Mouse (Mus musculus) heart, embryonic 15.5 days (tissue): ENCODE results near the gene Mettl7a1. TPM values are rescaled to one million over a fixed set of nuclear protein-coding genes. Genes with fewer than 3 reads are reported as not detected.
"Not testable (repeated sequence)": the region's sequence is repeated elsewhere in the genome, so short reads cannot be mapped to it uniquely, and the experiment has no call there.

ENCODE experiments used
- ATAC-seq: fragments of 200-750 bp; cut with Nextera tagmentation; replicated peaks from 2 replicates; pipeline ENCODE4 v1.8.0; 2017; ENCODE audit warnings: low read depth, moderate TSS enrichment; ENCODE audit not compliant: insufficient number of reproducible peaks, insufficient read depth, low FRiP score
- H3K27ac ChIP-seq: fragments of 300-500 bp; sonication (generic); 2 replicates; pipeline ENCODE4 v1.5.1; 2015; ENCODE audit warnings: mild to moderate bottlenecking, inconsistent platforms
- H3K27me3 ChIP-seq: fragments of 300-500 bp; sonication (generic); 2 replicates; pipeline ENCODE4 v1.6.1; 2015; ENCODE audit warnings: inconsistent platforms
- H3K36me3 ChIP-seq: fragments of 300-500 bp; sonication (generic); 2 replicates; pipeline ENCODE4 v1.6.1; 2015; ENCODE audit warnings: mild to moderate bottlenecking, inconsistent platforms
- H3K4me1 ChIP-seq: fragments of 300-500 bp; sonication (generic); replicated peaks from 2 replicates; pipeline ENCODE4 v1.6.1; 2015; ENCODE audit warnings: inconsistent platforms
- H3K4me2 ChIP-seq: fragments of 300-500 bp; sonication (generic); 2 replicates; pipeline ENCODE4 v1.6.1; 2015; ENCODE audit warnings: inconsistent platforms, mild to moderate bottlenecking, moderate library complexity
- H3K4me3 ChIP-seq: fragments of 300-500 bp; sonication (generic); 2 replicates; pipeline ENCODE4 v1.5.1; 2015; ENCODE audit warnings: mild to moderate bottlenecking, inconsistent platforms
- H3K9ac ChIP-seq: fragments of 300-500 bp; sonication (generic); 2 replicates; pipeline ENCODE4 v1.6.1; 2015; ENCODE audit warnings: mild to moderate bottlenecking, inconsistent platforms
- H3K9me3 ChIP-seq: fragments of 300-500 bp; sonication (generic); replicated peaks from 2 replicates; pipeline ENCODE4 v1.6.1; 2016; ENCODE audit warnings: inconsistent platforms
- WGBS: fragments of 180-500 bp; shearing (Covaris S2); methylation state at CpG from one replicate; pipeline ENCODE4 v1.1.7; 2015; ENCODE audit warnings: mixed read lengths; 5-methylcytosine and 5-hydroxymethylcytosine counted together
- polyA plus RNA-seq: library from polyadenylated mRNA; unstranded; fragments of >200 nt; fragmentation: Nextera tagmentation; extraction: Ambion mirVana; gene quantifications from 2 replicates; pipeline ENCODE4 v1.2.1, GENCODE M21; 2015

Mettl7a1 gene
- 4.2 and 5.4 TPM in 2 replicates for polyA plus RNA-seq

- Histone ChIP-seq H3K9ac (peak within 1 kb of the TSS; percentile 64), H3K36me3 (no peaks in the 10 kb centered on the region), H3K27me3 (0 out of 2 replicates have a peak, but pooled peaks cover 6% of the 10 kb centered on the region), H3K9me3 (no peaks in the 10 kb centered on the region), H3K4me1 (peaks cover 7% of the 10 kb centered on the region), H3K4me2 (peak within 1 kb of the TSS; percentile 79), H3K27ac (peak within 1 kb of the TSS; percentile 82), H3K4me3 (peak within 1 kb of the TSS; percentile 65)
- WGBS, result 6% methylated on average over 18 of the region's 30 CpGs
- peak; percentile 83 for ATAC-seq
Observed at GRCm38 (mm10) chr15:100304019-100304991, at the start of gene Mettl7a1. TSS of gene Mettl7a1 (plus strand) at chr15:100304140.

- Histone ChIP-seq H3K4me3 (no peak overlapping the region), H3K27me3 (no peaks in the 10 kb centered on the region), H3K36me3 (peaks cover 77% of the 10 kb centered on the region), H3K27ac (no peak overlapping the region), H3K4me2 (no peak overlapping the region), H3K9ac (no peak overlapping the region), H3K4me1 (no peaks in the 10 kb centered on the region), H3K9me3 (no peaks in the 10 kb centered on the region)
- no peak for ATAC-seq
- WGBS, result 84% methylated on average over 6 of the region's 6 CpGs
Observed at GRCm38 (mm10) chr15:100256386-100256785, 47.6 kb upstream of the Mettl7a1 start.

DNA sequence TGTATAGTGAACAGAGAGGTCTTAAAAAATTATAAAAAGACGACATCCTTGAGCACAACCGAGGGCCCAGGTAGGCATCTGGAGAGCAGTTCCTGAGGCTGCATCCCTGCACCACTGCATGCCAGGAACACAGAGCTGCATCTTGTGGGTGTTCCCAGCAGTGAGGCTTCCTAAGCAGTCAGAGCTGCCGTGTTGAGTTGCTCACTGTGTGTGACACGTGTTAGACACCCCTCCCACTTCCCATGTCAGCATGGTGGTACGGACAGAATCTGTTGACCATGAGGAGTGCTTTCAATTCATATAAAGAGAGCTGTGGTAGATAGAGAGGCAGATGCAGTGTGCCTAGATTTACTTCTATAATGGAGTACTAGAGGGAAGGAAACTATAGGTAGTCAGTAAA, 46.6 kb upstream of the Mettl7a1 start:
- Histone ChIP-seq H3K4me2 (no peak overlapping the region), H3K4me3 (no peak overlapping the region), H3K9ac (no peak overlapping the region), H3K4me1 (no peaks in the 10 kb centered on the region), H3K36me3 (peaks cover 73% of the 10 kb centered on the region), H3K27ac (no peak overlapping the region), H3K27me3 (no peaks in the 10 kb centered on the region), H3K9me3 (no peaks in the 10 kb centered on the region)
- no peak for ATAC-seq
- 87% methylated on average over 5 of the region's 5 CpGs for WGBS

- WGBS, result 95% methylated on average over 7 of the region's 7 CpGs
- ATAC-seq, result no peak
- H3K36me3 ChIP-seq, result peaks cover 62% of the 10 kb centered on the region
Observed at GRCm38 (mm10) chr15:100258646-100259425, 45.1 kb upstream of the Mettl7a1 start.

DNA sequence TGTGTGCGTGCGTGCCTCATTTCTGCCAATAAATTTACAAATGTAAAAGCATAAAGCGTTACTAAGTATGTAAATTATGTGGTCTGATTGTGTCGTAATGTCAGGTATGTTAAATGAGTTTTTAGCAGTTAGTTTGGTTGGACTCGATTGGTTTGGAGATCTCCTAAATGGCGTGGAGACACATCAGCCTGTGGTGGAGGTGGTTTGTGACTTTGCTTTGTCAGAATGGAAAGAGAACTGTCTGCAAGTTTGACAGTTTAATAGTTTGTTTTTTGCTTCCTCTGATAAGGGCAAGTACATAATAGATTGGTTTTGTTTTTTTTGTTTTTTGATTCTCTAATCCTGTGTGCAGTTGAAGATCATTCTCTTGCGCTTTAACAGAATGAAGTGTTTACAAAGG, 43.6 kb upstream of the Mettl7a1 start:
- ATAC-seq, H3K27me3 ChIP-seq, H3K4me3 ChIP-seq, H3K9me3 ChIP-seq, H3K9ac ChIP-seq, H3K4me1 ChIP-seq, H3K27ac ChIP-seq, H3K4me2 ChIP-seq: not testable (repeated sequence)
- H3K36me3 ChIP-seq, result peaks cover 48% of the 10 kb centered on the region
- 86% methylated on average over 7 of the region's 7 CpGs for WGBS

More at GRCm38 (mm10) chr15:100258646-100259425, 45.1 kb upstream of the Mettl7a1 start:
- H3K4me2 ChIP-seq, result no peak overlapping the region
- H3K9ac ChIP-seq, result no peak overlapping the region
- 0 out of 2 replicates have a peak, but pooled peaks cover 2% of the 10 kb centered on the region for H3K4me1 ChIP-seq
- H3K9me3 ChIP-seq, result no peaks in the 10 kb centered on the region
- no peak overlapping the region for H3K4me3 ChIP-seq
- no peak overlapping the region for H3K27ac ChIP-seq
- no peaks in the 10 kb centered on the region for H3K27me3 ChIP-seq

DNA sequence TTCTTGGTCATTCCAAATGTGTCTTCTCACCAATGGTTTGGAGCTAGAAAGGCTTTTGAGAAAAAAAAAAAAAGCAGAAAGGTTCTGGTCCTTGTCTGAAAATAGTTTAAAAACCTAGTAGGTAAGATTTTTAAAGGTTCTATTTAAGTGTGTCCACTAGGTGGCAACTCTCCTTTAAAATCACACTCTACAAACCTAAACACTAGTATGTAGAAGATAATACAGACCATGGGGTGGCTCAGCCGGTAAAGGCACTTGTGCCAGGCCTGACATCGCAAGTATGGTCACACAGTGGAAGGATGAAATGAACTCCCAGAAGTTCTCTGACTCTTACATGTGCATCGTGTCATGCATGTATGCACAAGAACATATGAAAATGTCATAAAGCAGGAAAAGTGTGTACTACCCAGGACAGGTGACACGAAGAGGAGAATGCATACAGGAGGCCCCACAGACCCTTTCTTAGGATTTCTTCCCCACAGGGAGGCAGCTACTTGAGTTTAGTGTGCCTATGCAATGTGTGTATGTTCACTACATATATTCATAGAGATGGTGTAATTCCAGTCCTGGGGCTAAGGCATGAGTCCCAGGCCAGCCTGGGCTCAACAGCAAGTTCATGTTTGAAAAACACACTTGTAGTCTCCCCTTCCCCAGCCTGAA, 40.6 kb upstream of the Mettl7a1 start:
- WGBS, result 26% methylated on average over 4 of the region's 4 CpGs
- Histone ChIP-seq H3K27ac (no peak overlapping the region), H3K4me1 (0 out of 2 replicates have a peak, but pooled peaks cover 2% of the 10 kb centered on the region), H3K9ac (no peak overlapping the region), H3K27me3 (no peaks in the 10 kb centered on the region), H3K36me3 (peaks cover 21% of the 10 kb centered on the region), H3K9me3 (no peaks in the 10 kb centered on the region), H3K4me2 (no peak overlapping the region), H3K4me3 (no peak overlapping the region)
- no peak for ATAC-seq

DNA sequence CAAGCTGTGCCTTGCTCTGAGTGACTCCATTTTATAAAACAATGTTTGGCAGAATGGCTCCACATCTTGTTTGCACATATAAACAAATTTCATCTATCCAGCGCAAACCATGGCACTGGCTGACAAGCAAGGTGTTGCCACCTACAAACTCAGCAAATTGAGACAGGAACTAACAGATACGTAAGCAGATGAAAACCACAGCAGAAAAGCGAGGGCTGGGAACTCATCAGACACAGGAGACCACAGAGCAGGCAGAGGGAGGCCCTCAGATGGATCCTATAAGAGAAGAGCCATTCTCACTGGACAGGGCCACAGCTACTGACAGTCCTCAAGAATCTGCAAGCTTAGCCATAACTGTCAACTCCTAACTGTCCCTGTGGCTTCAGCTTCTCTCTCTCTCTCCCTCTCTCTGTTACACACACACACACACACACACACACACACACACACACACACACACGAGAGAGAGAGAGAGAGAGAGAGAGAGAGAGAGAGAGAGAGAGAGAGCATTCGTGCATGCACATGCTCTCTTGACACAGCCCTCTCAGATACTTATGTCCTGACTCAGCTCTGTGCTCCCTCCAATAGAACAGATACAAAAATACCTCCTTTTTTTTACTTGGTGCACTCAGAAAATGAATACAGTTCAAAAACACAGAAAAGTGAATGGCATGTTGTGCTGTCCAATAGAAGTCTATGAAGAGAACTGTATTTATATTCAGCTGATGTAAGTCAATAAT, 38.2 kb upstream of the Mettl7a1 start:
- Histone ChIP-seq H3K4me1 (0 out of 2 replicates have a peak, but pooled peaks cover 2% of the 10 kb centered on the region), H3K9ac (no peak overlapping the region), H3K9me3 (no peaks in the 10 kb centered on the region), H3K4me2 (no peak overlapping the region), H3K27ac (no peak overlapping the region), H3K4me3 (no peak overlapping the region), H3K36me3 (peaks cover 12% of the 10 kb centered on the region), H3K27me3 (no peaks in the 10 kb centered on the region)
- WGBS, result 72% methylated on average over 4 of the region's 5 CpGs
- ATAC-seq, result no peak

DNA sequence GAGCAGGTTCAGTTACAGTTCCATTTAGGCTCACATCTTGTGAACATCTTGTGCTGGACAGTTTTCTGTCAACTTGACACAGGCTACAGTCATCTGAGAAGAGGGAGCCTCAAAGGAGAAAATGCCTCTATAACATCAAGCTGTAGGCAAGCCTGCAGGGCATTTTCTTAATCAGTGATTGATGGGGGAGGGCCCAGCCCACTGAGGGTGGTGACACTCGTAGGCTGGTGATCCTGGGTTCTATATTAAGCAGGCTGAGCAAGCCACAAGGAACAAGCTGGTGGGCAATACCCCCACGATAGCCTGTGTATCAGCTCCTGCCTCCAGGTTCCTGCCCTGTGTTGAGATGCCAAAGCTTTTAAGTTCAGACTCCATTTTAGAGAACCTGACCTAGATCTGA, 35.0 kb upstream of the Mettl7a1 start:
- Histone ChIP-seq H3K27ac (no peak overlapping the region), H3K9me3 (no peaks in the 10 kb centered on the region), H3K4me1 (no peaks in the 10 kb centered on the region), H3K27me3 (no peaks in the 10 kb centered on the region), H3K9ac (no peak overlapping the region), H3K4me3 (no peak overlapping the region), H3K4me2 (no peak overlapping the region), H3K36me3 (no peaks in the 10 kb centered on the region)
- 54% methylated on average over 2 of the region's 2 CpGs for WGBS
- no peak for ATAC-seq

DNA sequence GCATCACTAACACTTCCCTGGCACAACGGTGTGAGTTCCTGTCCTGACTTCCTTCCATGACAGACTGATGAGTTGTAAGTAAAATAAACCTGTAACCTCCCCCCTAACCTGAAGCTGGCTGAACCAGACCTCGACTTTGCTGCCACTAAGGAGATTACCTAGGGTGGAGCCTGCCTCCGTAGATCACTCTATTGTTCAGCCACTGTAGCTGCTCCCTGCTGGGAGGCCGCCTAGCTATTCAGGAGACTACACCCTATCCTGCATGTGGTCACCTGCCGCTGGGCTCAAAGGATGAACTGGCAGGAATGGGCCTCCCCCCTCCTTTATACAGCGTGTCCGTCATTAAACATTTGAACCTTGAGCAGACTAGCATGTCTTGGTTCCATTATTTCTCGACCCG, 34.2 kb upstream of the Mettl7a1 start:
- Histone ChIP-seq H3K4me2 (no peak overlapping the region), H3K9ac (no peak overlapping the region), H3K36me3 (no peaks in the 10 kb centered on the region), H3K27ac (no peak overlapping the region), H3K4me3 (no peak overlapping the region), H3K27me3 (no peaks in the 10 kb centered on the region), H3K9me3 (no peaks in the 10 kb centered on the region), H3K4me1 (no peaks in the 10 kb centered on the region)
- no peak for ATAC-seq
- 26% methylated on average over 9 of the region's 9 CpGs for WGBS

GRCm38 (mm10) chr15:100270609-100271008, 33.3 kb upstream of the Mettl7a1 start:
- H3K4me3 ChIP-seq, H3K4me1 ChIP-seq, H3K9ac ChIP-seq, H3K9me3 ChIP-seq, H3K27me3 ChIP-seq, H3K27ac ChIP-seq, H3K36me3 ChIP-seq, ATAC-seq, H3K4me2 ChIP-seq: not testable (repeated sequence)
- WGBS, result 43% methylated on average over 7 of the region's 7 CpGs
